18 mouse cellular contexts compared by ENCODE assay signal in genomic region chr3:56859841-56860240, GRCm38 (mm10).
DNase-seq lines count a peak whose midpoint lies in the region; ATAC-seq lines count a peak whose summit lies in the region.
"Had no signal": no experiment of that assay in that cellular context is flagged by ENCODE, and none has a peak within 500 bp of the region (broad histone marks: within the 10 kb centered on the region; RNA-seq: fewer than 3 reads in every experiment).

No protein-coding gene starts in this region.

- no peak overlapping the region for H3K27ac ChIP-seq in midbrain, embryonic 11.5 days (ENCODE audit: low read depth, low read length)
- no peak overlapping the region for H3K27ac ChIP-seq in midbrain, embryonic 10.5 days (replicated peaks)
- H3K27ac ChIP-seq in forebrain, embryonic 16.5 days (ENCODE audit: low read length): peak overlapping the region; percentile 60
- H3K27ac ChIP-seq in neural tube, embryonic 11.5 days (ENCODE audit: low read depth, low read length): no peak overlapping the region
- H3K27ac ChIP-seq: heart, embryonic 13.5 days; liver, embryonic 15.5 days had no signal

- no peak overlapping the region for H3K9ac ChIP-seq in midbrain, embryonic 11.5 days (ENCODE audit: low read length)
- H3K9ac ChIP-seq in forebrain, embryonic 16.5 days (replicated peaks; ENCODE audit: low read depth, low read length): no peak overlapping the region
- H3K9ac ChIP-seq in neural tube, embryonic 11.5 days (ENCODE audit: low read length): no peak overlapping the region
- H3K9ac ChIP-seq: heart, embryonic 13.5 days; liver, embryonic 15.5 days had no signal

- H3K4me1 ChIP-seq in midbrain, embryonic 11.5 days (ENCODE audit: control insufficient read depth, insufficient read depth, low read length): no peaks in the 10 kb centered on the region
- no peaks in the 10 kb centered on the region for H3K4me1 ChIP-seq in midbrain, embryonic 10.5 days
- H3K4me1 ChIP-seq in forebrain, embryonic 16.5 days (replicated peaks; ENCODE audit: control insufficient read depth, insufficient read depth, low read length): no peaks in the 10 kb centered on the region
- H3K4me1 ChIP-seq in neural tube, embryonic 11.5 days (ENCODE audit: control insufficient read depth, insufficient read depth, low read length): no peaks in the 10 kb centered on the region
- H3K4me1 ChIP-seq: liver, embryonic 15.5 days had no signal

- H3K27me3 ChIP-seq in midbrain, embryonic 11.5 days (ENCODE audit: control insufficient read depth, insufficient read depth, low read length): no peaks in the 10 kb centered on the region
- H3K27me3 ChIP-seq in midbrain, embryonic 10.5 days (ENCODE audit: low read depth, poor library complexity, severe bottlenecking): no peaks in the 10 kb centered on the region
- H3K27me3 ChIP-seq in forebrain, embryonic 16.5 days (replicated peaks; ENCODE audit: control insufficient read depth, insufficient read depth, low read length): no peaks in the 10 kb centered on the region
- no peaks in the 10 kb centered on the region for H3K27me3 ChIP-seq in neural tube, embryonic 11.5 days (ENCODE audit: control insufficient read depth, insufficient read depth, low read length)
- H3K27me3 ChIP-seq: CH12.LX; heart, embryonic 13.5 days; liver, embryonic 15.5 days had no signal

- no peaks in the 10 kb centered on the region for H3K9me3 ChIP-seq in midbrain, embryonic 11.5 days (ENCODE audit: control insufficient read depth, low read length)
- no peaks in the 10 kb centered on the region for H3K9me3 ChIP-seq in midbrain, embryonic 10.5 days (replicated peaks)
- H3K9me3 ChIP-seq in forebrain, embryonic 16.5 days (ENCODE audit: control insufficient read depth, low read length): no peaks in the 10 kb centered on the region
- no peaks in the 10 kb centered on the region for H3K9me3 ChIP-seq in neural tube, embryonic 11.5 days (ENCODE audit: control insufficient read depth, low read length)
- H3K9me3 ChIP-seq: heart, embryonic 13.5 days; liver, embryonic 15.5 days had no signal

- no peak for ATAC-seq in midbrain, embryonic 11.5 days (ENCODE audit: low FRiP score)
- peak; percentile 80 for ATAC-seq in forebrain, embryonic 16.5 days
- ATAC-seq in neural tube, embryonic 11.5 days (ENCODE audit: insufficient read depth, low FRiP score, low TSS enrichment): no peak
- ATAC-seq: inflammation-experienced regulatory T-cells, adult 6 months; Patski had no signal

- 92% methylated on average over 9 of the region's 9 CpGs for WGBS in midbrain, embryonic 11.5 days
- WGBS in midbrain, embryonic 10.5 days: 91% methylated on average over 9 of the region's 9 CpGs
- 77% methylated on average over 9 of the region's 9 CpGs for WGBS in forebrain, embryonic 16.5 days
- 87% methylated on average over 9 of the region's 9 CpGs for WGBS in neural tube, embryonic 11.5 days

- H3K36me3 ChIP-seq in midbrain, embryonic 11.5 days (ENCODE audit: control insufficient read depth, insufficient read depth, low read length): no peaks in the 10 kb centered on the region
- H3K36me3 ChIP-seq in midbrain, embryonic 10.5 days: no peaks in the 10 kb centered on the region
- H3K36me3 ChIP-seq in forebrain, embryonic 16.5 days (ENCODE audit: control insufficient read depth, insufficient read depth): no peaks in the 10 kb centered on the region
- no peaks in the 10 kb centered on the region for H3K36me3 ChIP-seq in neural tube, embryonic 11.5 days (ENCODE audit: control insufficient read depth, insufficient read depth, low read length)
- H3K36me3 ChIP-seq: heart, embryonic 13.5 days; liver, embryonic 15.5 days had no signal

- intact Hi-C loops in heart, postnatal 36 days (cut with DNase I): no loop called here

- no peak overlapping the region for H3K4me3 ChIP-seq in midbrain, embryonic 11.5 days (ENCODE audit: low read depth, low read length)
- H3K4me3 ChIP-seq in midbrain, embryonic 10.5 days: no peak overlapping the region
- H3K4me3 ChIP-seq in forebrain, embryonic 16.5 days (replicated peaks; ENCODE audit: low read length): no peak overlapping the region
- no peak overlapping the region for H3K4me3 ChIP-seq in neural tube, embryonic 11.5 days (ENCODE audit: low read depth, low read length)
- H3K4me3 ChIP-seq: erythroblast, embryonic 14.5 days; heart, embryonic 13.5 days; liver, embryonic 15.5 days had no signal

- no peak overlapping the region for H3K4me2 ChIP-seq in midbrain, embryonic 11.5 days
- no peak overlapping the region for H3K4me2 ChIP-seq in forebrain, embryonic 16.5 days (ENCODE audit: low read length)
- no peak overlapping the region for H3K4me2 ChIP-seq in neural tube, embryonic 11.5 days (ENCODE audit: low read depth)
- H3K4me2 ChIP-seq: heart, embryonic 13.5 days; liver, embryonic 15.5 days had no signal

- DNase-seq in midbrain, embryonic 11.5 days (ENCODE audit: low spot score, missing footprints): peak; percentile 56
- DNase-seq in midbrain, embryonic 10.5 days (ENCODE audit: low spot score): no peak
- DNase-seq in layer of hippocampus, adult 9-11 months: peak; percentile 21
- peak; percentile 12 for DNase-seq in neural tube, embryonic 11.5 days (ENCODE audit: low spot score)
- no peak for DNase-seq in spleen, postnatal 14 days (ENCODE audit: low spot score in 2 of 2)
- no peak for DNase-seq in heart, postnatal 36 days
- DNase-seq in frontal cortex, postnatal 36 days (ENCODE audit: low spot score in 2 of 2): no peak
- DNase-seq: cerebellum, postnatal 14 days; gastrocnemius, postnatal 14 days; kidney, postnatal 10 days; lung, postnatal 36 days had no signal

Comparison
In these comparisons a context has a peak if more than half of its experiments do, and no peak if none do; other contexts are left out.
1. DNase-seq: peak in midbrain, embryonic 11.5 days (single experiment), layer of hippocampus, adult 9-11 months (single experiment) and neural tube, embryonic 11.5 days (single experiment); none in midbrain, embryonic 10.5 days (single experiment), spleen, postnatal 14 days (0 of 2), heart, postnatal 36 days (0 of 2) and frontal cortex, postnatal 36 days (0 of 2).